Mouse (Mus musculus) right cerebral cortex, postnatal 36 days (tissue): ENCODE measurements at regions not wholly inside any gene's neighbourhood (a gene's known extent, or its start where the extent isn't known, plus 50 kb on each side); places are given as distances from the start of the nearest gene placed in this dataset.

Experiments used
- DNase-seq, 2 experiments: peaks; one replicate each; pipeline ENCODE4 v3.0.0; 2022; ENCODE audit warnings: low spot score in 2 of 2, mixed read lengths in 1 of 2

GRCm38 (mm10) chr15:67743332-67743731, 1242.6 kb upstream of the Lrrc6 start:
- no peak for DNase-seq

- no peak for DNase-seq
Observed at GRCm38 (mm10) chr15:67732988-67733387, 1232.3 kb upstream of the Lrrc6 start.

GRCm38 (mm10) chr15:67729492-67729891, 1228.8 kb upstream of the Lrrc6 start:
- no peak for DNase-seq

GRCm38 (mm10) chr15:67725239-67725638, 1224.5 kb upstream of the Lrrc6 start:
- DNase-seq = no peak

GRCm38 (mm10) chr15:67714203-67714602, 1213.5 kb upstream of the Lrrc6 start:
- no peak for DNase-seq

GRCm38 (mm10) chr15:67686140-67686539, 1185.4 kb upstream of the Lrrc6 start:
- no peak for DNase-seq

GRCm38 (mm10) chr15:67673276-67673675, 1172.6 kb upstream of the Lrrc6 start:
- no peak for DNase-seq

- no peak for DNase-seq
Observed at GRCm38 (mm10) chr15:67636155-67636554, 1135.4 kb upstream of the Lrrc6 start.

GRCm38 (mm10) chr15:67626704-67627287, 1126.1 kb upstream of the Lrrc6 start:
- no peak for DNase-seq

GRCm38 (mm10) chr15:67611896-67612295, 1111.2 kb upstream of the Lrrc6 start:
- DNase-seq = peak in 1 of 2 experiments; percentile 9

- DNase-seq = peak; percentile 4 to 9
Observed at GRCm38 (mm10) chr15:67598426-67598825, 1097.7 kb upstream of the Lrrc6 start.

- no peak for DNase-seq
Observed at GRCm38 (mm10) chr15:67576581-67576980, 1075.9 kb upstream of the Lrrc6 start.

GRCm38 (mm10) chr15:67571614-67572013, 1070.9 kb upstream of the Lrrc6 start:
- no peak for DNase-seq

GRCm38 (mm10) chr15:67557304-67557703, 1056.6 kb upstream of the Lrrc6 start:
- DNase-seq = no peak

GRCm38 (mm10) chr15:67551911-67552310, 1051.2 kb upstream of the Lrrc6 start:
- DNase-seq = no peak

GRCm38 (mm10) chr15:67546896-67547400, 1046.2 kb upstream of the Lrrc6 start:
- no peak for DNase-seq

- no peak for DNase-seq
Observed at GRCm38 (mm10) chr15:67545745-67546144, 1045.0 kb upstream of the Lrrc6 start.

- DNase-seq = no peak
Observed at GRCm38 (mm10) chr15:67513722-67514121, 1013.0 kb upstream of the Lrrc6 start.

- DNase-seq = no peak
Observed at GRCm38 (mm10) chr15:67495001-67495658, 994.4 kb upstream of the Lrrc6 start.

GRCm38 (mm10) chr15:67481733-67482132, 981.0 kb upstream of the Lrrc6 start:
- no peak for DNase-seq

GRCm38 (mm10) chr15:67474325-67474724, 973.6 kb upstream of the Lrrc6 start:
- no peak for DNase-seq

- DNase-seq = no peak
Observed at GRCm38 (mm10) chr15:67472979-67473378, 972.3 kb upstream of the Lrrc6 start.

- DNase-seq = no peak
Observed at GRCm38 (mm10) chr15:67471283-67471682, 970.6 kb upstream of the Lrrc6 start.
